Mouse (Mus musculus): ENCODE data around the gene Akap7.

The Akap7 gene

DNA sequence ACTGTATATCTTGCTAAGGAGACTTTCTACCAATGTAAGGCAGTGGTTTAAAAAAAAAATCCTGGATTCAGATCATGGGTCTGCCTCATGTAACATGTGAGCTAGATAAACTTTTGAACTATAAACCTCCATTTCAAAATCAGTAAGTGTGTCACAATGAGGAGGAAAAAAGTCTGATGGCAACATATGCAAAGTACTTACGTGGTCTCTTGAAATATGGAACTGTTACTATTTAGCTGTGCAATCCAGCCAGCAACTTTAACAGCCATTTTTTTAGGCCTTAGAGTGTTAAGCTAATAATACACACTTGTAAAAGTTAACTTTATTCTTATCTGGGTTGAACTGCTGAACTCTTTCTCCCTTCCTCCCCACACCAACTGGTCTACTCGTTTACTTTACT is 181.6 kb downstream of the Akap7 start:
- no peak for DNase-seq (ENCODE audit: low spot score)

GRCm38 (mm10) chr10:25120871-25121554 is 186.7 kb downstream of the Akap7 start:
- DNase-seq (ENCODE audit: low spot score): no peak
